Mouse (Mus musculus) T-cell, adult 2 months (primary cell): Measurements from ENCODE around the gene Gckr.
"Not testable (repeated sequence)": the region's sequence is repeated elsewhere in the genome, so short reads cannot be mapped to it uniquely, and the experiment has no call there.

Source experiments
- DNase-seq: peaks from one replicate; pipeline ENCODE4 v3.0.0; 2022; ENCODE audit warnings: low spot score

Gckr gene

DNA sequence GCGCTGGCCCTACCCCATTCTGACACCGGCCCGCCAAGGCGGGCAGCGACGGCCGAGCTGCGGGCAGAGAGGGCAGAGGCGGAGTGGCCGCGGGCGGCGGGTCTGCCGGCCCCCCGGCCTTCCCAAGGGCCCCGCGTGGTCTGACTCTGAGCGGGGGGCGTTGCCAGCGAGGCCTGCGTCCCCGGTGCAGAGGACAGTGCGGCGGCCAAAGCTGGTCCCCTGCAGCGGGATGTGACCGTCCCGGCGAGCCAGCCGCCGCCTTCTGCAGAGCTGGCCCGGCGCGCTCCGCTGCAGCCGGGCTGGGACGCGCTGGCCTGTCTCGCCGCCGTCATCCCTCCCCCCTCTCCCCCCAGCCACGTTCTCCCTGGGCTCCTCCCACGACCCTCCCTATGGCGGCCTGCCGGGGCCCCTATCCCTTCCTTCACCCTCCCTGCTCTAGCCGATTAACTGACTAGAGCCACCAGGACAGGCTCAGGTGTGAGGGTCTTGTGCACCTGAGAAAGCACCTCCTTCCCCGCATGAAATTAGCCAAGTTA is 1.6 kb upstream of the Gckr start, which contains the start of gene Fndc4:
Gene Fndc4, minus strand, starts transcription at position 475 of the 536 bp plus-strand sequence.
- DNase-seq = no peak

DNA sequence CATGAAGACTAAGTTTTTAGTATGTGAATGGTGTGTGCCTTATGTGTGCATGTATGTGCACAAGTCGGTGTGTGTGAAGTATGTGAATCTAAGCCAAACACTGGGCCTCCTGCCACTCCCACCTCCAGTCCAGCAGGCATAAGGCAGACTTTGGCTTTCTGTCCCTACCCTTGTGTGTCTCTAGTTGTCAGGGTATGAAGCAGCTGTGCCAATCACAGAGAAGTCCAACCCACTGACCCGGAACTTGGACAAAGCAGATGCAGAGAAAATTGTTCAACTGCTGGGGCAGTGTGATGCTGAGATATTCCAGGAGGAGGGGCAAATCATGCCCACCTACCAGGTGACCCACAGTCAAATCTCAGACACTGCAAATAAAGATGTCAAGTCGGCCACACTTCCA is 738 bp downstream of the Gckr start:
- no peak for DNase-seq

DNA sequence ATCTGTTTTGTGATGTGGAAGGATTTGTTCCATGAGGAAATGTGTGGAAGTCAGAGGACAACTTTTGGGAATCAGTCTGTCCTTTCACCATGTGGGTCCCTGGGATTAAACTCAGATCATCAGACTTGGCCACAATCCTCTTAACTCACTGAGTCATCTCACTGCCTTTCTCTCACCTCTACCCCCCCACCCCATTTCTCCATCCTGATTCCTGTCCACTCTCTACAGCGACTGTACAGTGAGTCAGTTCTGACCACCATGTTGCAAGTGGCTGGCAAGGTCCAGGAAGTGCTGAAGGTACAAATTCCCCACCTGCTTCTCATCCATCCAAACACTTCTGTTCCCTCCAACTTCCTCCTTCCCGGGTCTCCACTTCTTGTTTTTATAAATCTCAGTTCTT is 1.2 kb downstream of the Gckr start:
- DNase-seq = no peak

DNA sequence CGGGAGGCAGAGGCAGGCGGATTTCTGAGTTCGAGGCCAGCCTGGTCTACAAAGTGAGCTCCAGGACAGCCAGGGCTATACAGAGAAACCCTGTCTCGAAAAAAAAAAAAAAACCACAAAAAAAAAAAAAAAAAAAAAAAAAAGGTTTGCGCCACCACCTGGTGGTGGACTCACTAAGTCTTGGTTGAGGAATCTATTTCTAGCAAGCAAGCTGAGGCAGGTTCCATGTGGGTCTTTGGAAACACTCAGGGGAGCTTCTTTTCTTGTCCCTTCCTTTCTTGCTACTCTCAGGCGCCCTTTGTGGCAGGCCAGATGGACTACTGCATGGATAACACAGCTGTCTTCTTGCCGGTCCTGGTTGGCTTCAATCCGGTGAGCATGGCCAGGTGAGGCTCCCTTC is 4.6 kb downstream of the Gckr start:
- no peak for DNase-seq

DNA sequence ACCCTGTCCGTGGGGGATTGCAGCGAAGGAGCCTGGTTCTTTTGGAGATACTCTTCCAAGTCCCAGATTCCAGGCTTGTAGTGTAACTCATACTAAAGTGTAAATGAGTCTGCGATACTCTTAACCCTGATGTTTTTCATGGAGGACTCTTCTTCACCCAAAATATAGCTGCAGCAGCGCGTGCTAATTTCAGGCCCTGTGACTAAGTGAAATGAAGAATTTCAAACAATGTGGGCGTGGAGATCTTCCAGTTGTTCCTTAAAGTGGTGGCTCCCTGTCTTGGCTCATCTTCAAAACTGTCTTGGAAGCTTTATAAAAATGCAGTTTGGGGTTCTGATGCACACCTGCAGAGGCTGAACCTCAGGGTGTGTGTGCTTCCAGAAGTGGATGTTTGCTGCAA is 5.8 kb downstream of the Gckr start:
- no peak for DNase-seq

DNA sequence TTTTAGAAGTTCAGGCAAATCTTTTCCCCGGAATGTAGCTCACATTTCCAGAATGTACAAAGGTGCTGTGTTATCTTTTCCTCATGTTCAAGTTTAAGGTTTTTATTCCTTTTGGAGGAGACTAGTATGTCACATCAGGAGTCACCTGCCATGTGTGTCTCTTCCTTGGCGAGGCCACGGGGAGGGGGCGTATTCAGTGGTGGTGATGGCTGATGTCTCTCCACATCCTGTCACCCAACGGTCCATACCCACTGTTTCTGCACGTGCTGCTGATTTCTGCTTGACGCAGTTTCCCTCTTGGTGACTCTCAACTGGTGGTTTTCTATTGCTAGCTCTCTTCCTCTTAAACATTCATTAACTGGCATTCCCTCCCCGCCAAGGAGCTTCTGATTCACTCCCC is 15.6 kb downstream of the Gckr start:
- no peak for DNase-seq

DNA sequence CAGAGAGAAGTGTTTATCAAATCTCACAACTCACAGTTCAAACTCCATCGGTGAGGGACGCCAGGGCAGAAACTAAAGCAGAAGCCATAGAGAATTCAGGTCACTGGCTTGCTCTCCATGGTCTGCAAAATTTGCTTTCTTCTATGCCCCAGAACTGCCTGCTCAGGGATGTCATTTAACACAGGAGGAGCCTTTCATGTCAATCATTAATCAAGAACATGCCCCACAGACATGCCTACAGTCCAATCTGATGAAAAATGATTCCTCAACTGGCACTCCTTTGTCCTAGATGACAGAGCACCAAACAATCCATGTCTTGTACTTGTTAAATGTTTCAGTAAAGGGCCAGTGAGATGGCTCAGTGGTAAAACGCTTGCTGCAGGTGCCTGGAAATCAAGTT is 25.5 kb downstream of the Gckr start:
- no peak for DNase-seq

DNA sequence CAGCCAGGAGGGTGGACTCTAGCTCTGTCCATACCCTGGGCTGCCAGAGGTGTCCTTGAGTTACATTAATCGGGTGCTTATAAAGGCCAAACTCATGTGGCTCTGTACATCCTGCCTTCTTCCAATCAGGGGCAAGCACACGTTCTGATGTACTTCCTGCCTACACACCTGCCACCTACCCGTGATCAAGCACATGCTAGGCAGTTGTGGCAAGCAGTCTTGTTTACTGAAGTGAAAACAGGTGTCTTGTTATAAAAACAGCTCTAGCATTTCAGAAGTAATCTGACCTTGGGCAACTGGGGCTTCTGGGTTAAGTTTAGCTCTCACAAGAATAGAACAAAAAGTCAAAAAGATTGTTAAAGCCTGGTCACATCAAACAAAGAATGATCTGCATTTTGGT is 26.8 kb downstream of the Gckr start:
- no peak for DNase-seq

DNA sequence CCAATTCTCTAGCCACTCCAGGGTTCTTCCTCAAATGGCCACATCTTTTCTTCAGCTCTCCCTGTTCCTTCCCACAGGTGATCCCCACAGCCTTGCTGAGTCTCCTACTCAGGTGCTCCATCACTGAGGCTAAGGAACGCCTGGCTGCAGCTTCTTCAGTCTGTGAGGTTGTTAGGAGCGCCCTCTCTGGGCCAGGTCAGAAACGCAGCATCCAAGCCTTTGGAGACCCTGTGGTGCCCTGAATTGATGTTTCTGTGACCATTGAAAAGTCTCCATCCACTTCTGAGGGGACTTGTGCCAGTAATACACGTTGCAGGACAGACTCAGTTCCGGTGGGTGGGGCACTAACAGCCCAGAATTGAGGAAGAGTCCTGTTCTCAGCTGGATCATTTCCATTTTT is 29.6 kb downstream of the Gckr start:
- no peak for DNase-seq

DNA sequence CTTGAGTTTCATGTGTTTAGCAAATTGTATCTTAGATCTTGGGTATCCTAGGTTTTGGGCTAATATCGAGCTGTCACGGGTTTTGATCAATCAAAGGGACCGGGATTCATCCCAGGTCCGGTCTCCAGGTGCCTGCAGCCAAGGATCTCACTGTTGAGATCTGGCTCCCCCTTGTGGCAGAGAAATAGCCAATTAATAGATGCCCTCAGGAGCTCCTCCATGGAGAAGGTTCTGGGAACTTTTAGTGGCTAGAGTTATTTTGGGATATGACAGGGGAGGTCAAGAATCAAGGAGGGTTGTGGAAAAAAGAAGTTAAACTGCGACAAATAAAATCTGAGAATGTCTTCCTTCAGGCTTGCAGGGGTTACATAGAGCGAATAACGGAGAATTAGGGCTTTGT is 31.0 kb downstream of the Gckr start:
- DNase-seq = peak; percentile 39

DNA sequence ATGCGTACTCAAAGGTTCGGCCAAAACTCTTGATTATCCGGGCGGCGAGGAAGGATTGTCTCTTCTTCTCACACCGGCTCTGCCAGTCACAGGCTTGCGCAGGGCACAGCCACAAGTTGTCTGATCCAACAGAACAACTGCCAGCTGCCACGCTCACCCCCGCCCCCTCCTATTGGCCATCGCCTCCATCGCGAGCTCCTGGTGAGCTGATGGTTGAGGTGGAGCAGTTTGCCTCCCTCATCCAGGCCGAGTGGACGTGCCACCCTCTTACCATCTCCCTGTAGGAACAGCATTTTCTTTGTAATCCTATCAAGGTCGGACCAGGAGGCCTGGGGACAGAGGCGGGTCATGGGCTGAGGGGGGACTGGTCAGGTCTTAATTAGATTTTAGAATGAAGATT is 60.3 kb downstream of the Gckr start:
- DNase-seq = not testable (repeated sequence)

DNA sequence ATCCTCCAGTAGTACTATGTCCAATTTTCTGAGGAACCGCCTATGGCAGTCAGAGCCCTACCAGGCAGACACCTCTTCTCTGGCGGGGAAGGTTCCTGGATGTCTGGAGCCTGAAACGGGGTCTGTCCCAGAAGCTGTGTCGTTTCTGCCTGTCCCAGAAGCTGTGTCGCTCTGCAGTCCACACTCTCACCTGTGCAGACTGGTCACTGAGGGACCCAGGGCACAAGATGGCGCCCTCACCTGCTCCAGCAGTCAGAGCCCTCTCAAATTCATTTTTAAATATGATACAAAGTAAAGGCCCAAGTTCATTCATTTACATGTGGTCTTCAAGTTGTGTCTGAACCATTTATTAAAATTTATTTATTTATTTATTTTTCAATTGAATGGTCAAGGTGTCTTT is 63.7 kb downstream of the Gckr start:
- DNase-seq = no peak
